Mouse (Mus musculus) brain, embryonic 14.5 days (tissue): ENCODE measurements at regions not wholly inside any gene's neighbourhood (a gene's known extent, or its start where the extent isn't known, plus 50 kb on each side); places are given as distances from the start of the nearest gene placed in this dataset.
A peak's percentile ranks its signal among the peaks of the same experiment; 100 is the strongest.

Experiments
- DNase-seq: peaks from one replicate; pipeline ENCODE4 v3.0.0-alpha.2; 2011; ENCODE audit warnings: low read depth
- CTCF ChIP-seq: fragments of 200-500 bp; IDR thresholded peaks from 2 replicates; pipeline ENCODE4 v1.5.1; 2012; ENCODE audit warnings: inconsistent platforms, mild to moderate bottlenecking, moderate library complexity, borderline replicate concordance; ENCODE audit not compliant: insufficient read depth, insufficient read length; ENCODE audit errors: extremely low read depth
- POLR2A ChIP-seq: fragments of 200-500 bp; IDR thresholded peaks from 2 replicates; pipeline ENCODE4 v1.6.1; 2012; ENCODE audit warnings: mild to moderate bottlenecking, inconsistent platforms, borderline replicate concordance; ENCODE audit not compliant: poor library complexity, insufficient read depth, insufficient read length, severe bottlenecking; ENCODE audit errors: extremely low read depth

DNA sequence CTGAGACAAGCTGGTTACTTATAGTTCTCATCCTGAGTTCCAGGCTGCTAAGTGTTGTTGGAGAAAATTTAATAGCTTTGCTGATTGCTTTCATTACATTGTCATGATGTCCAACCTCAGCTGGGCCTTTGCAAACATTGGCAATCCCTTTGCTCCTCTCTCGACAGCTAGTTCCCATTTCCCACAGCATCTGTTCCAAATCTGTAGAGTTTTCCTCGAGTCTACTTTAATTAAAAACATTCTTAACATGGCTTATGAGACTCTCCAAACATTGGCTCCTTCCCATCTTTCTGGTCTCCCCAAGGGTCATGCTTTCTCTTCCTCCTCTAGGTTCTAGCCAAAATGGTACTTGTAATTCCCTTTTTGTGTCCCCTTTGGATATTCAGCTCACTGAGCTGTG, 672.6 kb upstream of the Gm8797 start:
- DNase-seq, result peak; percentile 23
- no peak for TF ChIP-seq POLR2A
- TF ChIP-seq CTCF, result no peak

DNA sequence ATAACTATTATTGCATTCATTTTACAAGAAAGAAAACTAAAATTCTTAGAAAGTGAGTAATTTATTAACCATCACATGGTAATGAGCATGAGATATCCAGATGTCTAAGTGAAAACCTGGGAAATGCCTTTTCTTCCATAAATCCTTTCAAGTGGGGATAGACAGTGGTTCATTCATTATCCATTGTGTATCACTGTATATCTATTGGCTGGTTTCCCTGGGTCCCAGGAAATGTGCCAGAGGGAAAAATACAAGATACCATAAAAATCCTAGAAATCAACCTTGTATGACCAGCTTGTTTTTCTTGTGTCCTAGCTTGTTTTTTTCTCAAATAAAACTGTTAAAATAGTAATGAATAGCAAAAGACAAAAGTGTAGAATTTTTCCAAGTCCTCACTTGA, 663.9 kb upstream of the Gm8797 start:
- no peak for TF ChIP-seq POLR2A
- no peak for TF ChIP-seq CTCF
- DNase-seq, result peak; percentile 5

DNA sequence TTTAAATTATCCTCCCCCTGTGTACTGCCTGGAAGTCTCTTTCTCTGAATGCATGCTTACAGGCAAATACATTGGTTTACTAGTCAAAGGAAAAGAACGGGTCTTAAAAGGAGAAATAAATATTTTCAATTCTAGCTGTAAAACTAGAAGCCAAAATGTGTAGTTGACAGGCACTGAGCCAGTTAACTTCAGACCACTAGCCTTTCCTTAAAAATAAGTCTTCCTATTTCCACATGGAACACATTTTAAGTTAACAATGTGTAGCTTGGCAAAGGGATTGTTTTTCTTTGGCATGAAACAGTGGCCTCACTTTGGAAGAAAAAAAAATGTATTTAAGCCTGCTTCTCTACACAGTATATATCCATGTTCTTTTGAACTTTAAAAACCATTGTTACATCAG, 661.7 kb upstream of the Gm8797 start:
- DNase-seq, result peak; percentile 11
- no peak for TF ChIP-seq CTCF
- TF ChIP-seq POLR2A, result no peak

DNA sequence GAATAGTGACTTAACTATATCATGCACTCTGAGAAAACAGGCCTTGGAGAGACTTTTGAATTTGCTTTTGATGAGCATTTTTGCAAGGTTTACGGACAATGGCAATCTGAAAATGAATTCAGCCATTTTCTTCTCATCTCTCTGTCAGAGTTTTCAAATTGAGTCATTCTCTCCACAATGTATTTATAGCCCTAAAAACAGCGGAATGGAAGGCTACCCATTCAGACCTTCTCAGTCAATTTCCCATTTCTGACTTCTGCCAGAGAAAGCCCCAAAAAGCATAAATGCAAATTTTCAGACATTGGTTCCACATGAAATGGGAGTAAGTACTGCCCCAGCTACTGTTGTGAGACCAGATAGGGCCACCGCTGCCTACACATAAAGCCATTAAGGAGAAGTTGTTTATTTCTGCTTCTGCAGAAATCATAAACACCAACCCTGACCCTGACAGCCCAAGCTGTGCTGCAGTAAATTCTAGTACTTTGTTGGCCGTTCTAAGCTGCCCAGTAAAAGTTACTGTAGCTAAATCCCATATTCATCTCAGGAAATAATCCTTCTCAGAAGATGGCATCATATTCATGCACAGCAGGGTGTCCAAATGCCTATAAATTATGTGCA, 661.1 kb upstream of the Gm8797 start:
- DNase-seq, result no peak
- TF ChIP-seq POLR2A (no peak), CTCF (no peak)

DNA sequence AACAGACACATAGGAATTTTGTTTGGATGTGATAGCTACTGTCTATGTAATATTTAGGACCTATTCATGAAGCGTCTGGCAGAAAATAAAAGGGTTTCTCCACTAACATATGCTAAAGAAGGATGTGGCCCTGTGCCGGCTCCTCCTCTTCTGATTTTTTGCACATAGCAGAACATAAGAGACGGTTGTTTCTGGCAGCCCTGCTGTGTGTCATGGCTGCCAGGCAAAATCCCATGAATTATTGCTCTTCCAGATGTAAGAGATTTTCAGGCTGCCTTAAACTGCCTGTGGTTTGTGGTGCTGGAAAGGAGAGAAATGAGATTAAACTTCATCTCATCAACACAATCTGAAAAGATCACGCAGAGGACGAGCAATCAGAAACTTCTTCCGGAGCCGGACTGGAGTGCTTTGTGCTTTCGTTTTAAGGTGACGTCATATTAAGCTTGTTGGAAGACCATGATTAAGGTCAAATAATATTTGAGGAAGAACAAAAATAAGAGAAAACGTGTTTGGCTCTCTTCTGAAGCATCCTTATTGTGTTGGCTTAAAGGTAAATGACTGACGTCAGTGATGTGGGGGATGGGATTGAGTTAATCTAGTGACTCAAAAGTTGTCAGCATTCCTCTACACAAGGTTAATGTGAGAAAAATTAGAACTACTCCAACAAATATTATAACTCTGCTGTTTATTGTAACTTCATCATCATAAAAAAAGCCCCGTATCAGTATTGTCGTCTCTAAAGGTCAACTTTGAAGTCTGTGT, 660.3 kb upstream of the Gm8797 start:
- peak; percentile 52 for DNase-seq
- TF ChIP-seq POLR2A, result no peak
- TF ChIP-seq CTCF, result no peak

DNA sequence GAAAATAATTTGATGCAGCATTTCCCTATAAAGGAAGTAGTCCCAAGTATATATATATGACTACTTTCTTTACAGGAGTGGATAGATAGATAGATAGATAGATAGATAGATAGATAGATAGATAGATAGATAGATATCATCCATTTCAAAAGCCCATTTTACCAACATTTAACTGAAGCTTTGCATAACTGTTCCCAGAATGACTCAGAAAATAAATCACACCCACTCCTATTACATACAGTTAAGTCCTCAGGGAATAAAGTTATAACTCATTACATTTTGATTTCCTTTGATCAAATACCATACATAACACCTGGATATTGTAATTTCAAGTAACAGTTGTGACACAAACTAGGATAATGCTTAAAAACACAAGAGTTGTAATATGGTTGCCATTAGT, 659.6 kb upstream of the Gm8797 start:
- no peak for DNase-seq

More for the DNA sequence above, 659.6 kb upstream of the Gm8797 start:
- TF ChIP-seq POLR2A (no peak), CTCF (no peak)
